Mouse (Mus musculus): ENCODE data around the gene Adam10. TPM values are rescaled to one million over a fixed set of nuclear protein-coding genes. Genes with fewer than 3 reads are reported as not detected.
A peak's percentile ranks its signal among the peaks of the same experiment; 100 is the strongest.

Gene Adam10
- polyA plus RNA-seq, 1 experiment, result 11.5 TPM

DNA sequence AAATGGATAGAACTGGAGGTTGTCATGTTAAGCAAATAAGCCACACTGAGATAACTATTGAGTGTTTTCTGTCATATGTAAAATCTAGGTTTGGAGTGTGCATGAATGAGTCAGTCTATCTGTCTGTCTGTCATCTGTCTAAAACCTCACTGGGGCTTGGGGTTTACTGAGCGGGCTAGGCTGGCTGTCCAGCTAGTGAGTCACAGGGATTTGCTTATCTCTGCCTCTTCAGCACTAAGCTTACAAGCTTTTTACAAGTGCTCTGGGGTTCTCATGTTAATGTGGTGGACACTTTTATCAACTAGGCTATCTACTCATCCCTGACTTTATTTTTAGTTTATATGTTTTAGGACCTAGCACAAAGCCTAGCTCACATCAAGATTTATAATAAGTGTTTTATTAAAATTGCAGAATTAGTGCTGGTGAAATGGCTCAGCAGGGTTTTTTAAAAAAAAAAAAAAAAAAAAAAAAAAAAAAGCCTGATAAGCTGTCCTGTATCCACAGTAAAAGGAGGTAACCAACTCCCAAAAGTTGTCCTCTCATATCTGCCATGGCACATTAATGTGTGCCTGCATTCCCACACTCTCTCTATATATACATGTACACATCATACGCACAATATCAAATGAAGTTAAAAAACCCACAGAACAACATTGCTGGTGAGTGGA is 9.6 kb downstream of the Adam10 start:
- H3K9me3 ChIP-seq (ENCODE audit: control insufficient read depth, low read length), result no peaks in the 10 kb centered on the region
- no peak overlapping the region for H3K4me3 ChIP-seq (replicated peaks)
- no peaks in the 10 kb centered on the region for H3K27me3 ChIP-seq (ENCODE audit: control insufficient read depth)
- peaks cover 85% of the 10 kb centered on the region for H3K36me3 ChIP-seq (ENCODE audit: control insufficient read depth)
- H3K4me1 ChIP-seq (ENCODE audit: control insufficient read depth), result peaks cover 93% of the 10 kb centered on the region
- no peak; the same call in 1 of the 2 replicates for TF ChIP-seq GATA1 (IDR thresholded peaks at IDR 0.05; ENCODE audit: low read length)
- TF ChIP-seq TAL1 (IDR thresholded peaks at IDR 0.05; ENCODE audit: low read length), result no peak

DNA sequence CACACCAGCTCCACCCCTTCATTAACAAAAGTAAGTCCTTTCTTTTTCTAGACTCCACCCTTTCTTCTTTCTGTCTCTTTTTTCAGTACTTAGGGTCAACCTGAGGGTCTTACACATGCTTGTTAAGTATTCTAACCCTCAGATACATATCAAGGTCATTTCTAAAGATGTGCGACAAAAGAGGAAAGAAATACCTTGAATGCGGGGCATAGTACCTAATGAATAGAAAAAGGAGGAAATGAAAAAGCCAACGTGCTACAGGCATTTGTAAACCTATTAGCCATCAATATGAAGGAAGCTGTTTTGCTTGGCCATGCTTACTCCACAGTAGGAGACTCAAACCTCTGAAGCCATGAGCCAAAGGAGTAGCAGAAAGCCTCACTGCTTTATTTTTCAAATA is 11.1 kb downstream of the Adam10 start:
- peaks cover 82% of the 10 kb centered on the region for H3K36me3 ChIP-seq (ENCODE audit: control insufficient read depth)
- peak overlapping the region; percentile 41 for H3K4me3 ChIP-seq (replicated peaks)
- peaks cover 96% of the 10 kb centered on the region for H3K4me1 ChIP-seq (ENCODE audit: control insufficient read depth)
- H3K27me3 ChIP-seq (ENCODE audit: control insufficient read depth), result no peaks in the 10 kb centered on the region
- no peaks in the 10 kb centered on the region for H3K9me3 ChIP-seq (ENCODE audit: control insufficient read depth, low read length)
- no peak for TF ChIP-seq GATA1 (IDR thresholded peaks at IDR 0.05; ENCODE audit: low read length)
- TF ChIP-seq TAL1 (IDR thresholded peaks at IDR 0.05; ENCODE audit: low read length), result no peak

DNA sequence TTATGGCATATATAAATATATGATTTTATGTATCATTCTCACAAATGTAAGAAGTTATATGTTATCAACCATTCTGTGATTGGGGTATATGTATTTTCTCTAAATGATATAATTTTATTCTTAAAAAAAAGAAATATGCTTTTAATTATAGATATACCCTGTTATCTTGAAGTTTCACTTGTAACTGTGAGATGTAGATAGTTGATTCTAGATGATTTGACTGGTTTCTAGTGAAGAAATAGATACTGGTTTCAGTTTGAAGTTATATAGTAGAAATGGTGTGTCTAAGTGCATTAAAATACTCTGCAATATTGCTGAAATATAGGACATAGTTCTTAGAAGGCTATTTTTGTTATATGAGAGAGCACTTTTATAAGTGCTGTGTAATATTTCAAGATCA is 11.8 kb downstream of the Adam10 start:
- Histone ChIP-seq H3K36me3 (ENCODE audit: control insufficient read depth) (peaks cover 81% of the 10 kb centered on the region), H3K27me3 (ENCODE audit: control insufficient read depth) (no peaks in the 10 kb centered on the region), H3K4me3 (replicated peaks) (no peak overlapping the region), H3K9me3 (ENCODE audit: control insufficient read depth, low read length) (no peaks in the 10 kb centered on the region), H3K4me1 (ENCODE audit: control insufficient read depth) (peaks cover 96% of the 10 kb centered on the region)
- TF ChIP-seq GATA1 (IDR thresholded peaks at IDR 0.05; ENCODE audit: low read length) (no peak), TAL1 (IDR thresholded peaks at IDR 0.05; ENCODE audit: low read length) (no peak)

DNA sequence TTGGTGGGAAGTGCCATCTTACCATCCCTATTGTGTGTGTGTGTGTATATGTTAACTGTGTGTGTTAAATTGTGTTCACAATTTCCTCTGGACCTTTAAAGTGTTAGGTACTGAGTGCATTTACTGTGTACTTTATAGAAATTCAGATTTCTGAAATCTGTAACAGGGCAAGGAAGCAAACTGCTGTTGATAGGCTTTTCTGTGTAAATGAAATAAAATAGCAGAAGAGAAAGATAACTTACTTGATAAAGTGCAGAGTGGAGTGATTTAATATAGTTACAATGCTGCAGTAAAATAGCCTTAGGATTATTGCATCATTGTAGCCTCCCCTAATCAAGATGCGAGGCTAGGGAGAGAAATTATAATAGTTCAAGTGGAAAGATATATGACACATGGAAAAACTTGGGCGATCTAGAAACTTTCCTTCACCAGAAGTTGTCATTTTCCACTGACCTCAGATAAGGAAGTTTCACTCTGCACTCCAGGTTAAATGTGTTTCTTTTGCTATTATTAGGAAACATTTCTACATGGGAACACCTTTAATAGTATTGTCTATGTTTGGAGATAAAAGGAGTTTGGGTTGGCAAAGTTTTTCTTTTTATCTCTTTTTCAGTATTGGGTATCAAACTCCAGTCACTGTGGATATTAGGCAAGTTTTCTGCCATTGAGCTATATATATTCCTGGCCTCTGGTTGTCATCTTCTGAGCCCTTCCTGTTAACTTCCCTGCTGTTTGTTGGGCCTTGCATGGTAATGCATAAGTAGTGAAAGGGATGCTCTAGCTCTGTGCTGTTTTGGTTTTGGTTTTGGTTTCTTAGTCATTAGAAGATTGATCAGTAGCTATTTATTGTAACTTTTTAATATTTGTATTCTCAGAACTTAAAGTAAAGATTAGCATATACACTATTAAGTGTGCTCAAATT is 13.2 kb downstream of the Adam10 start:
- Histone ChIP-seq H3K27me3 (ENCODE audit: control insufficient read depth) (no peaks in the 10 kb centered on the region), H3K4me3 (replicated peaks) (no peak overlapping the region), H3K36me3 (ENCODE audit: control insufficient read depth) (peaks cover 76% of the 10 kb centered on the region), H3K4me1 (ENCODE audit: control insufficient read depth) (peaks cover 93% of the 10 kb centered on the region), H3K9me3 (ENCODE audit: control insufficient read depth, low read length) (no peaks in the 10 kb centered on the region)
- TF ChIP-seq GATA1 (IDR thresholded peaks at IDR 0.05; ENCODE audit: low read length) (no peak), TAL1 (IDR thresholded peaks at IDR 0.05; ENCODE audit: low read length) (no peak)

DNA sequence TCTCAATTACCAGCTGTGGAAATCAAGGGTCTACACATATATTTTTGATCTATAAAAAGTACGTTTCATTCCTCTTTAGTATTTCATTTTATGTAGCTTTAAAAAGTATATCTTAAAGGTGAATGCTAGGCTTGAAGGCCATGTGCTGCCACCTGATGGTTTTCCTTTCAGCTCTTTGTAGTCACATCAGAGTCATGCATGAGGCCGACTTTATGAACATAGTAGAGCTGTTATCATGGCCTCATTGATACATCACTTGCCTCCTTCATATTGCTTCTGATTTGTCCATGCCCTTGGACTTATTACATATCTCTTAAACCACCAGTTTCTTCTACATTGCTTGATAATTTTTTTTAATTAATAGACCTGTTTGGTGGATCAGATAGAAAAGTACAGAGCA is 16.9 kb downstream of the Adam10 start:
- peaks cover 86% of the 10 kb centered on the region for H3K4me1 ChIP-seq (ENCODE audit: control insufficient read depth)
- H3K27me3 ChIP-seq (ENCODE audit: control insufficient read depth), result no peaks in the 10 kb centered on the region
- H3K4me3 ChIP-seq (replicated peaks), result no peak overlapping the region
- no peak for TF ChIP-seq TAL1 (IDR thresholded peaks at IDR 0.05; ENCODE audit: low read length)
- no peak for TF ChIP-seq GATA1 (IDR thresholded peaks at IDR 0.05; ENCODE audit: low read length)
- no peaks in the 10 kb centered on the region for H3K9me3 ChIP-seq (ENCODE audit: control insufficient read depth, low read length)
- peaks cover 71% of the 10 kb centered on the region for H3K36me3 ChIP-seq (ENCODE audit: control insufficient read depth)

DNA sequence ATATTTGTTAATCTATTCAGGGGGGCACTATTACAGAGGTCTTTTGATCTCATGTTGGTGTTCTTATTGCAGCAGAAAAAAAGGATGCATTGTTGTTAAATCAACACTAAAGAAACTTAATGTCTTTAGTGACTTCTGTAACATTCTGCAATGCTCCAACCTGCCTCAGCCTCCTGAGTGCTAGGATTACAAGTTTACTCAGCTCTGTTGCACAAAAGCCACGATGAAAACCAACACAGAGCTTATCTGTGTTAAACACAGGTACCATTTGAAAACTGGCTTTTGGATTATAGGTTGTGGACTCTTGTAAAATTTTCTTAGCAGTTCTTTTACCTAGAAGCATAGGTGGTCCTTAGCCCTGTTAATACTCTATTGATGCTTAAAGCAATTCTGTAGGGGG is 19.3 kb downstream of the Adam10 start:
- Histone ChIP-seq H3K36me3 (ENCODE audit: control insufficient read depth) (peaks cover 61% of the 10 kb centered on the region), H3K9me3 (ENCODE audit: control insufficient read depth, low read length) (no peaks in the 10 kb centered on the region), H3K27me3 (ENCODE audit: control insufficient read depth) (no peaks in the 10 kb centered on the region), H3K4me1 (ENCODE audit: control insufficient read depth) (peaks cover 85% of the 10 kb centered on the region), H3K4me3 (replicated peaks) (no peak overlapping the region)
- TF ChIP-seq GATA1 (IDR thresholded peaks at IDR 0.05; ENCODE audit: low read length) (no peak), TAL1 (IDR thresholded peaks at IDR 0.05; ENCODE audit: low read length) (no peak)

DNA sequence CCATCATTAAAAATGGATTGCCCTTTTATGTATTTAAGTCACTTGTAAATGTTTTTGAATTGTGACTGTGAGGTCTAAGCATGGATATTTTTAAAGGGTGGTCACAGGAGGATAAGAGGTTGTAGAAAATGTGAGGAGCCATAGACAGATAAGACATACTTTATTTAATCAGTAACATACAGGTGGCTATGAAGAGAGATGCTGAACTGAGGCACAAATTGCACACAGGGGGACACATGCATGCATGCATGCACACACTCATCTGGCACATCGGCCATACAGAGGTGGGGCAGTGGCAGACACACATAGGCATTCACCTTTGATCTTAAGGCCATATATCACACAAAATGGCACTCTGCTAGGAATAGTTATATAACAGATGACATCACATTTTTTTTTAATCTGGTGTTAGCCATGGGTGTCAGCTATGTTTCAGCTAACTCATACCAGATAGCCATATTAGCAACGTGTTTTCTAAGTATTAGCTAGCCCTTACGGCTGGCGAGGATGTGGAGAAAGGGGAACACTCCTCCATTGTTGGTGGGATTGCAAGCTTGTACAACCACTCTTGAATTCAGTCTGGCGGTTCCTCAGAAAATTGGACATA is 24.9 kb downstream of the Adam10 start:
- Histone ChIP-seq H3K9me3 (ENCODE audit: control insufficient read depth, low read length) (no peaks in the 10 kb centered on the region), H3K4me1 (ENCODE audit: control insufficient read depth) (peaks cover 53% of the 10 kb centered on the region), H3K36me3 (ENCODE audit: control insufficient read depth) (peaks cover 73% of the 10 kb centered on the region), H3K4me3 (replicated peaks) (peak overlapping the region; percentile 19), H3K27me3 (ENCODE audit: control insufficient read depth) (no peaks in the 10 kb centered on the region)
- TF ChIP-seq TAL1 (IDR thresholded peaks at IDR 0.05; ENCODE audit: low read length), result peak; percentile 71
- peak; percentile 55 for TF ChIP-seq GATA1 (IDR thresholded peaks at IDR 0.05; ENCODE audit: low read length)

DNA sequence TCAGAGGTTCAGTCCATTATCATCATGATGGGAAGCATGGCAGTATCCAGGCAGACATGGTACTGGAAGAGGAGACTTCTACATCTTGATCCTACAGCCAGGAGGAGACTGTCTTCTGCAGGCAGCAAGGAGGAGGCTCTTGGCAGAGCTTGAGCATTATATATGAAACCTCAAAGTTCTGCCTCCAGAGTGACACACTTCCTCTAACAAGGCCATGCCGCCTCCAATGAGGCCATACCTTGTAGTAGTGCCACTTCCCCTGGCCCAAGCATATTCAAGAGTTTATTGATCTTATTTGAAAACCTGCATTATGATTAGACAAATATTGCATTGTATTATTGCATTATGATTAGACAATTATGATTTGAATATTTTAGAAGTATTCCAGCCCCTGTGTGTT is 27.6 kb downstream of the Adam10 start:
- TF ChIP-seq TAL1 (IDR thresholded peaks at IDR 0.05; ENCODE audit: low read length) (no peak), GATA1 (IDR thresholded peaks at IDR 0.05; ENCODE audit: low read length) (no peak)
- Histone ChIP-seq H3K27me3 (ENCODE audit: control insufficient read depth) (no peaks in the 10 kb centered on the region), H3K4me3 (replicated peaks) (no peak overlapping the region), H3K4me1 (ENCODE audit: control insufficient read depth) (peaks cover 38% of the 10 kb centered on the region), H3K9me3 (ENCODE audit: control insufficient read depth, low read length) (no peaks in the 10 kb centered on the region), H3K36me3 (ENCODE audit: control insufficient read depth) (peaks cover 86% of the 10 kb centered on the region)

DNA sequence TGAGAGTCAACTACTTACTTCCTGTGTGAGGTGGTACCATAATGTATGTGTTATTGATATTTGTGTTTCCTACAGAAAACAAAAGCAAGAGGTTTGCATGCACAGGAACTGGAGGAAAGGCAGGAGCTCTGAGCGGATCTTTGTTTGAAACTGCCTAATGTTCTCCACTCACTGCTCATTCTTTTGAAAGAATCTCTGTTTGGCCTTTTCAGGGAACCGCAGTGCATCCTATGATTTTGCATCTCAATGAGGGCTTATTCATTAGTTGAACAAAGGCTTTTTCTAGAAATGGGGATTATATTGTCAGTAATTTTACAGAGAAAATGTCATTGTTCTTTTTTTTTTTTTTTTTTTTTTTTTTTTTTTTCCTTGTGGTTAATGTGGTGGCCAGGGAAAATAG is 50.7 kb downstream of the Adam10 start:
- Histone ChIP-seq H3K9me3 (ENCODE audit: control insufficient read depth, low read length) (no peaks in the 10 kb centered on the region), H3K36me3 (ENCODE audit: control insufficient read depth) (peaks cover 91% of the 10 kb centered on the region), H3K4me1 (ENCODE audit: control insufficient read depth) (peaks cover 50% of the 10 kb centered on the region), H3K27me3 (ENCODE audit: control insufficient read depth) (no peaks in the 10 kb centered on the region), H3K4me3 (replicated peaks) (no peak overlapping the region)
- TF ChIP-seq GATA1 (IDR thresholded peaks at IDR 0.05; ENCODE audit: low read length), result no peak
